Mouse (Mus musculus): ENCODE results near the gene Pear1. TPM values are rescaled to one million over a fixed set of nuclear protein-coding genes. Genes with fewer than 3 reads are reported as not detected.

Gene Pear1
- polyA plus RNA-seq, 1 experiment = 22.4 TPM

DNA sequence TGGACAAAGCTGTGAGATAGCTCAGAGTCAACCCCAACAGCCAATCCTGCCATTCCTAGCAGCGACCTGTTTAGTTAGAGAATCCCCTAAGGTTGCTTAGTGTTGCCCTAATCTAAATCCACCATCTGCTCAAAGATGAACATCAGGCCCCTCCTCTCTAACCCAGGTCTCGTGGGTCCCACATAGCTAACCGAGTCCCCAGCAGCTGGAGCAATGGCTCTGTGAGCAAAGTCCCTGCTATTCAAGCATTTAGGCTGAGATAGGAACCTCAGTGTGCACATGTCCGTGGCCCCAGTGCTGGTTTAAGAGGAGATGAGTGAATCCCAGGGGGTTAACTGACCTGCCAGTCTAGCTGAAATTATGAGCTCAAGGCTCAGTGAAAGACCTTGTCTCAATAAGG is 22.1 kb upstream of the Pear1 start:
- TF ChIP-seq POLR2A (IDR thresholded peaks at IDR 0.05; ENCODE audit: borderline replicate concordance, control insufficient read depth, low read depth, low read length) (no peak), CTCF (IDR thresholded peaks at IDR 0.05; ENCODE audit: control insufficient read depth, insufficient read depth, low read length) (no peak)
- WGBS = 50% methylated on average over 4 of the region's 4 CpGs
- no peak overlapping the region for H3K4me3 ChIP-seq (replicated peaks; ENCODE audit: control insufficient read depth, low read depth, low read length)
- H3K4me1 ChIP-seq (ENCODE audit: control insufficient read depth, insufficient read depth, low read length) = peaks cover 7% of the 10 kb centered on the region
- H3K27ac ChIP-seq (ENCODE audit: control insufficient read depth, insufficient read depth, low read depth, low read length, poor library complexity) = peak overlapping the region; percentile 51

DNA sequence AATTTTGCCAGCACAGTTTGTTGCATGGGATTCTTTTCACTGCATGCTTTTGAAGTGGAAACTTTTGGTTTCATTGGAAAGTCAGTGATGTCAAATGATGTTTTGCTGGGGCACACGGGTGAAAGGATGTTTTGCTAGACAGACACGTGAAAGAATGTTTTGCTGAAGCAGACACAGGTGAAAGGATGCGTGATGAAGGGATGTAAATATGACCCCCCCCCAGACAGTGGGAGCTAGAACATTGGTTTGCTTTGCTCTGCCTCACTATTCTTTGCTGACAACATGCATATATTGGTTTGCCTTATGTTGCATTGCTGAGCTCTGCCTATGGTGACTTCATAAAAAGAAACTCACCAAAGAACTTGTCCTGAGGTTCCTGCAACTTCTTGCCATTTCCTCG is 20.9 kb upstream of the Pear1 start:
- 82% methylated on average over 4 of the region's 4 CpGs for WGBS
- Histone ChIP-seq H3K4me3 (replicated peaks; ENCODE audit: control insufficient read depth, low read depth, low read length) (no peak overlapping the region), H3K4me1 (ENCODE audit: control insufficient read depth, insufficient read depth, low read length) (peaks cover 7% of the 10 kb centered on the region), H3K27ac (ENCODE audit: control insufficient read depth, insufficient read depth, low read depth, low read length, poor library complexity) (no peak overlapping the region)
- no peak for TF ChIP-seq POLR2A (IDR thresholded peaks at IDR 0.05; ENCODE audit: borderline replicate concordance, control insufficient read depth, low read depth, low read length)

DNA sequence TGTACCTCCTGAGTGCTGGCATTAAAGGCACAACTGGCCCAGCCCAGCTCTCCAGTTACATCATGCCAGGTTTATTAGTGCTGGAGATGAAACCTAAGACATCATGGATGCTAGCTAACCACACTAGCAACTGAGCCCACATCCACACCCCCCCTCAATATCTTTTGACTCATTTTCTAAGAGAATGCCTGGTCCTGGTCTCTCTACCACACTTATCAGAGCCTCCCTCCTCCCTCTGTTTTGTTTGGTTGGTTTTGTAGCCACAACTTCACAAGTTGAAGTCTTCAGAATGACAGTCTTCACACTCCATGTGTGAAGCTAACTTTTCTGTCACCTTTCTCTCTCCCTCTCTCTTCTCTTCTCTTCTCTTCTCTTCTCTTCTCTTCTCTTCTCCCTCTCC is 16.8 kb upstream of the Pear1 start:
- Histone ChIP-seq H3K27ac (ENCODE audit: control insufficient read depth, insufficient read depth, low read depth, low read length, poor library complexity) (no peak overlapping the region), H3K4me1 (ENCODE audit: control insufficient read depth, insufficient read depth, low read length) (no peaks in the 10 kb centered on the region), H3K4me3 (replicated peaks; ENCODE audit: control insufficient read depth, low read depth, low read length) (no peak overlapping the region)
- TF ChIP-seq CTCF (IDR thresholded peaks at IDR 0.05; ENCODE audit: control insufficient read depth, insufficient read depth, low read length) (no peak), POLR2A (IDR thresholded peaks at IDR 0.05; ENCODE audit: borderline replicate concordance, control insufficient read depth, low read depth, low read length) (no peak)

DNA sequence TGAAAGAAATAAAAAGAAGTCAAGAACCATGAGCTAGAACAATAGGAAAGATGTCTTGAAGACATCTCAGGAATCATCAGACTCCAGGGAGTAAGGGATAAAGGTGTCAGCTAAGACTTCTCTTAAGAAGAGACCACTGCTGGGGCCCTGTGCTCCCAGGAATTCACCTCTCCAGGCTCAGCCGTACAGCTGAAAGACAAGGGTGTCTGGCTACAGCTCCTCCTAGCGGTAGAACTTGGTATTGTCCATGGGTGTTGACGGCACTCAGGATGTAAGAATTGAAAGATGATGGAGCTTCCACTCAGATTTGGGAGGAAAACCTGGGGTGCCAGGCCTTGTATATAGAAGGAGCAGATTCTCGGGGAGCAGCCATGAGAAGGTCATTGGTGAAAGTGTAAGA is 14.5 kb upstream of the Pear1 start:
- Histone ChIP-seq H3K4me1 (ENCODE audit: control insufficient read depth, insufficient read depth, low read length) (no peaks in the 10 kb centered on the region), H3K4me3 (replicated peaks; ENCODE audit: control insufficient read depth, low read depth, low read length) (no peak overlapping the region), H3K27ac (ENCODE audit: control insufficient read depth, insufficient read depth, low read depth, low read length, poor library complexity) (no peak overlapping the region)
- WGBS = 4% methylated on average over 4 of the region's 4 CpGs
- TF ChIP-seq POLR2A (IDR thresholded peaks at IDR 0.05; ENCODE audit: borderline replicate concordance, control insufficient read depth, low read depth, low read length) = no peak
- TF ChIP-seq CTCF (IDR thresholded peaks at IDR 0.05; ENCODE audit: control insufficient read depth, insufficient read depth, low read length) = peak; percentile 81

DNA sequence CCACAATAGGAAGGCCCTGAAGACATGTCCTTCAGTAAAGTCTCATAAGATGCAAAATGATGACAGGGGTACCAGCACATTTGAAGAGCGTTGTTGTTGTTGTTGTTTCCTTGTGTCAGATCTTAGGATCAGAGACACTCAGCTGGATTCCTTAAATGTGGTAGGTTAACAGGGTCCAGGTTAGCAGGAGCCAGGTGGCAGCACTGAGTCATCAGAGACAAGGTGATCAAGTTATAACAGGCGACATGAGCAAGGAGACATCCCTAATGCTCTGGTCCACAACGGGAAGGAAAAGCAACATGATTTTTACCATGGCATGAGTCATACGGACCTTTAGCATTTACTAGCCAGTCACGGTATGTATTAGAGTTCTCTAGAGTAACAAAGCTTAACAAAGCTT is 9.4 kb upstream of the Pear1 start:
- Histone ChIP-seq H3K4me3 (replicated peaks; ENCODE audit: control insufficient read depth, low read depth, low read length) (no peak overlapping the region), H3K4me1 (ENCODE audit: control insufficient read depth, insufficient read depth, low read length) (no peaks in the 10 kb centered on the region; the same call in 1 of the 2 replicates), H3K27ac (ENCODE audit: control insufficient read depth, insufficient read depth, low read depth, low read length, poor library complexity) (no peak overlapping the region)
- WGBS = 70% methylated on average over 5 of the region's 5 CpGs
- TF ChIP-seq POLR2A (IDR thresholded peaks at IDR 0.05; ENCODE audit: borderline replicate concordance, control insufficient read depth, low read depth, low read length) = no peak
- TF ChIP-seq CTCF (IDR thresholded peaks at IDR 0.05; ENCODE audit: control insufficient read depth, insufficient read depth, low read length) = 0 out of 2 replicates have a peak, but pooled peaks have one; percentile 25

DNA sequence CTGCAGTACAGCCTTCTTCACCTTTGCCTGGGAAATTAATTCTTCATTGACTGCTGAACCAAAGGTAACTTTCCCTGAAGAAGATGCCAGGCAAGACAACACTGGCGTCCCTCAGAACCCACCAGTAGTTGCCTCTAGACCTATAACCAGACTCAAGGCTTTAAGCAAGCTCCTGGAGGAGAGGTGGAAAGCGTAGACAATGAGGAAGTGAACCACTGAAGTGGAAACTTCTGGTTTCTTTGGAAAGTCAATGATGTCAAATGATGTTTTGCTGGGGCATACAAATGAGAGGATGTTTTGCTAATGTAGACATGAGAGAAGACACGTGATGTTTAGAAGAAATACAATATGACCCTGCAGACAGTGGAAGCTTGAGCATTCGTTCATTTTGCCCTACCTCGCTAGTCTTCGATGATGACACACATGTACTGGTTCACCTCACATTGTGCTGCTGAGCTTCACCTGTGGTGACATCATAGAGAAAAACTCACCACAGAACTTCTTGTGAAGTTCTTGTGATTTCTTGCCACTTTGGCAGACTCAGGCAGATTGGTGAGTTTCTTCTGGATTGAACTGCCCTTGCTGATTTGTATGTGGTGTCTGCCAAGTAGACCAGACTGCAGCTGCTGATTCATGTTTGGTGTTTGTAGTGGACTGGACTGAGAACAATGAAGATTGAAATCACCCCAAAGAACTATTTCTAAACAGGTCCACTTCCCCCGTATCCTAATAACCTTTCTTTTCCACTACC is 8.2 kb upstream of the Pear1 start:
- no peak for TF ChIP-seq POLR2A (IDR thresholded peaks at IDR 0.05; ENCODE audit: borderline replicate concordance, control insufficient read depth, low read depth, low read length)
- TF ChIP-seq CTCF (IDR thresholded peaks at IDR 0.05; ENCODE audit: control insufficient read depth, insufficient read depth, low read length) = no peak
- H3K27ac ChIP-seq (ENCODE audit: control insufficient read depth, insufficient read depth, low read depth, low read length, poor library complexity) = no peak overlapping the region
- 66% methylated on average over 7 of the region's 7 CpGs for WGBS
- H3K4me1 ChIP-seq (ENCODE audit: control insufficient read depth, insufficient read depth, low read length) = no peaks in the 10 kb centered on the region; the same call in 1 of the 2 replicates
- H3K4me3 ChIP-seq (replicated peaks; ENCODE audit: control insufficient read depth, low read depth, low read length) = no peak overlapping the region

DNA sequence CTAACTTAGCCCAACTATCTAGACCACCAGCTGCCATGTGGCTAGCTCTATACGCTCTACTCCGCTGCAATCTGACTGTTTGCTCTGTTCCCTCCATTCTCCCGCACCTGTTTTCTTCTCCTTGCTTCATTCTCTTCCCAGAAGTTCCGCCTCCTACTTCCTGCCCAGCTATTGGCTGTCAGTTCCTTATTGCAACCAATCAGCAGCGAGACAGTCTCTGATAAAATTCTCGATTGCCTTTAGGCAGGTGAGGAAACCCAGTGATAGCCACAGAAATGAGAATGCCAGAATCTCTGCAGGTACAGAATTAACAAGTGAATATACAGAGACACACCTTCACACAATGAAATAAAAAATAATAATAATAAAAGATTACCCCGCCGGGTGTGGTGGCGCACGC is 4.9 kb upstream of the Pear1 start:
- no peak overlapping the region for H3K27ac ChIP-seq (ENCODE audit: control insufficient read depth, insufficient read depth, low read depth, low read length, poor library complexity)
- no peak for TF ChIP-seq POLR2A (IDR thresholded peaks at IDR 0.05; ENCODE audit: borderline replicate concordance, control insufficient read depth, low read depth, low read length)
- no peak for TF ChIP-seq CTCF (IDR thresholded peaks at IDR 0.05; ENCODE audit: control insufficient read depth, insufficient read depth, low read length)
- H3K4me3 ChIP-seq (replicated peaks; ENCODE audit: control insufficient read depth, low read depth, low read length) = no peak overlapping the region
- no peaks in the 10 kb centered on the region; the same call in 1 of the 2 replicates for H3K4me1 ChIP-seq (ENCODE audit: control insufficient read depth, insufficient read depth, low read length)
- 47% methylated on average over 10 of the region's 10 CpGs for WGBS

DNA sequence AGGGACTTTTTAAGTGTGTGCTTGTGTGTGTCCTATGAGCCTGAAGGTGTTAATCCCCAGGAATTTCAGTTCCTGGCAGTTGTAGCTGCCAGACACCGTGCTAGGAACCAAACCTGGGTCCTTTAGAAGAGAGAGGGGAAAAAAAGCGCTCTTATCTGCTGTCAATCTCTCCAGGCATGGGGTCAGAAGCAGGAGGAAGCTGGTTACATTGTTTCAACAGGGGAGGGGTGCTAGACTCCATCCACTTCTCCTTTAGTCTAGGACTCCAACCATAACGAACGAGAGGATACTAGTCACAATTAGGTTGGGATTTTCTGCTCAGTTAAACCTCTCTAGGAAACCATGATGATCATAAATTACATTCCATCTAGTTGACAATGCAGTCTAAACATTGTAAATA is 4.3 kb upstream of the Pear1 start:
- Histone ChIP-seq H3K27ac (ENCODE audit: control insufficient read depth, insufficient read depth, low read depth, low read length, poor library complexity) (no peak overlapping the region), H3K4me3 (replicated peaks; ENCODE audit: control insufficient read depth, low read depth, low read length) (no peak overlapping the region), H3K4me1 (ENCODE audit: control insufficient read depth, insufficient read depth, low read length) (no peaks in the 10 kb centered on the region; the same call in 1 of the 2 replicates)
- WGBS = 2% methylated on average over 4 of the region's 4 CpGs
- TF ChIP-seq POLR2A (IDR thresholded peaks at IDR 0.05; ENCODE audit: borderline replicate concordance, control insufficient read depth, low read depth, low read length) (no peak), CTCF (IDR thresholded peaks at IDR 0.05; ENCODE audit: control insufficient read depth, insufficient read depth, low read length) (no peak)

DNA sequence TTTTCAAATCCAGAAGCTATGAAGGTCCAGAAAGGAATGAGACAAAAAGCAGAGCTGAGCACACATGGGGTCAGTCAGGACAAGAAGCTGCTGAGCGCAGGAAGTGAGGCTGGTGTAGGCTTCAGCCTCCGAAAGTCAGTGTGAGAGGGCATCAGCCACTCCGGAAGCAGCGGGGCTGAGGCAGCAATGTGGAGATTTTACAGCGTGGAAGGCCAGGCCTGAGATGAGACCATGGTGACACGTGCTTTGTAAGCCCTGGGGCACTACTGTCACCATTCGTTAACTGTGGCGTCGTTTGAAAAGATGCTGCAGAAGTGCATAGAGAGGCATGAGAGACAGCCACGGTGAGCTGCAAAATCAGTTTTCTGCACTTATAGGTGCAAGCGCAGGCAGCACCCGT is 5.9 kb downstream of the Pear1 start:
- TF ChIP-seq CTCF (IDR thresholded peaks at IDR 0.05; ENCODE audit: control insufficient read depth, insufficient read depth, low read length) (no peak), POLR2A (IDR thresholded peaks at IDR 0.05; ENCODE audit: borderline replicate concordance, control insufficient read depth, low read depth, low read length) (no peak)
- Histone ChIP-seq H3K4me1 (ENCODE audit: control insufficient read depth, insufficient read depth, low read length) (no peaks in the 10 kb centered on the region), H3K27ac (ENCODE audit: control insufficient read depth, insufficient read depth, low read depth, low read length, poor library complexity) (no peak overlapping the region), H3K4me3 (replicated peaks; ENCODE audit: control insufficient read depth, low read depth, low read length) (no peak overlapping the region)
- 73% methylated on average over 12 of the region's 12 CpGs for WGBS
